8 mouse cellular contexts compared by ENCODE assay signal in genomic region chr4:128610706-128611105, GRCm38 (mm10). TPM values are rescaled to one million over a fixed set of nuclear protein-coding genes. Genes with fewer than 3 reads are reported as not detected.
DNase-seq lines count a peak whose midpoint lies in the region; ATAC-seq and TF ChIP-seq lines count a peak whose summit lies in the region.

No protein-coding gene starts in this region.

- no peak for TF ChIP-seq POLR2A in thymus, adult 2 months (IDR thresholded peaks at IDR 0.05; ENCODE audit: control insufficient read depth, extremely low read depth, insufficient read depth, low read length, poor library complexity)

- H3K9ac ChIP-seq in hindbrain, embryonic 11.5 days (ENCODE audit: low read depth, low read length) = no peak overlapping the region
- no peak overlapping the region for H3K9ac ChIP-seq in forebrain, postnatal 0 days

- no peak overlapping the region for H3K4me2 ChIP-seq in hindbrain, embryonic 11.5 days (replicated peaks; ENCODE audit: low read depth, low read length)
- H3K4me2 ChIP-seq in forebrain, postnatal 0 days (ENCODE audit: low read depth) = peak overlapping the region; percentile 76

- peaks cover 18% of the 10 kb centered on the region for H3K4me1 ChIP-seq in hindbrain, embryonic 10.5 days (replicated peaks)
- H3K4me1 ChIP-seq in hindbrain, embryonic 11.5 days (replicated peaks; ENCODE audit: control insufficient read depth, insufficient read depth, low read length) = no peaks in the 10 kb centered on the region
- peaks cover 8% of the 10 kb centered on the region for H3K4me1 ChIP-seq in forebrain, postnatal 0 days (ENCODE audit: insufficient read depth)
- peaks cover 25% of the 10 kb centered on the region for H3K4me1 ChIP-seq in midbrain, embryonic 10.5 days
- H3K4me1 ChIP-seq in thymus, adult 2 months (replicated peaks; ENCODE audit: control insufficient read depth, insufficient read depth, low read length) = peaks cover 20% of the 10 kb centered on the region

- DNase-seq in hindbrain, embryonic 10.5 days (ENCODE audit: low spot score) = no peak
- no peak for DNase-seq in hindbrain, embryonic 11.5 days (ENCODE audit: low spot score)
- peak; percentile 5 for DNase-seq in R1 (ENCODE audit: low read depth, low spot score)
- DNase-seq in forebrain, postnatal 0 days = peak; percentile 5
- no peak for DNase-seq in midbrain, embryonic 10.5 days (ENCODE audit: low spot score)
- no peak for DNase-seq in left cerebral cortex, adult 9 months (ENCODE audit: low spot score in 2 of 2)
- no peak for DNase-seq in thymus, adult 2 months
- no peak for DNase-seq in frontal cortex, postnatal 14 days (ENCODE audit: low spot score in 2 of 2)

- peak overlapping the region; percentile 86 for H3K4me3 ChIP-seq in hindbrain, embryonic 10.5 days
- H3K4me3 ChIP-seq in hindbrain, embryonic 11.5 days (ENCODE audit: low read depth, low read length) = no peak overlapping the region; the same call in 1 of the 2 replicates
- peak overlapping the region; percentile 53; the same call in 1 of the 2 replicates for H3K4me3 ChIP-seq in forebrain, postnatal 0 days (ENCODE audit: low read depth, low read length)
- peak overlapping the region; percentile 76 for H3K4me3 ChIP-seq in midbrain, embryonic 10.5 days
- H3K4me3 ChIP-seq in thymus, adult 2 months (ENCODE audit: control insufficient read depth, insufficient read depth, low read length) = no peak overlapping the region

- peaks cover 4% of the 10 kb centered on the region; the same call in 1 of the 2 replicates for H3K36me3 ChIP-seq in hindbrain, embryonic 10.5 days
- no peaks in the 10 kb centered on the region for H3K36me3 ChIP-seq in hindbrain, embryonic 11.5 days (ENCODE audit: control insufficient read depth, insufficient read depth, low read length)
- H3K36me3 ChIP-seq in forebrain, postnatal 0 days (ENCODE audit: insufficient read depth) = no peaks in the 10 kb centered on the region
- H3K36me3 ChIP-seq in midbrain, embryonic 10.5 days = no peaks in the 10 kb centered on the region; the same call in 1 of the 2 replicates
- no peaks in the 10 kb centered on the region for H3K36me3 ChIP-seq in thymus, adult 2 months (ENCODE audit: control insufficient read depth, insufficient read depth, low read length)

- H3K27ac ChIP-seq in hindbrain, embryonic 10.5 days = 0 out of 2 replicates have a peak overlapping the region, but pooled peaks have one; percentile 89
- H3K27ac ChIP-seq in hindbrain, embryonic 11.5 days (ENCODE audit: low read depth, low read length) = no peak overlapping the region
- H3K27ac ChIP-seq in forebrain, postnatal 0 days (ENCODE audit: low read depth, low read length) = no peak overlapping the region
- H3K27ac ChIP-seq in midbrain, embryonic 10.5 days (replicated peaks) = peak overlapping the region; percentile 42; the same call in 1 of the 2 replicates
- no peak overlapping the region for H3K27ac ChIP-seq in thymus, adult 2 months (ENCODE audit: control insufficient read depth, insufficient read depth, low read length)

- no peaks in the 10 kb centered on the region for H3K9me3 ChIP-seq in hindbrain, embryonic 10.5 days
- no peaks in the 10 kb centered on the region for H3K9me3 ChIP-seq in hindbrain, embryonic 11.5 days (ENCODE audit: control insufficient read depth, low read length)
- H3K9me3 ChIP-seq in forebrain, postnatal 0 days (ENCODE audit: low read length) = no peaks in the 10 kb centered on the region
- H3K9me3 ChIP-seq in midbrain, embryonic 10.5 days (replicated peaks) = no peaks in the 10 kb centered on the region

- H3K27me3 ChIP-seq in hindbrain, embryonic 10.5 days (ENCODE audit: insufficient read depth, poor library complexity, severe bottlenecking) = peaks cover 3% of the 10 kb centered on the region; the same call in 1 of the 2 replicates
- no peaks in the 10 kb centered on the region for H3K27me3 ChIP-seq in hindbrain, embryonic 11.5 days (ENCODE audit: control insufficient read depth, insufficient read depth, low read length)
- H3K27me3 ChIP-seq in forebrain, postnatal 0 days (ENCODE audit: insufficient read depth, low read length) = no peaks in the 10 kb centered on the region
- H3K27me3 ChIP-seq in midbrain, embryonic 10.5 days (ENCODE audit: low read depth, poor library complexity, severe bottlenecking) = 0 out of 2 replicates have a peak, but pooled peaks cover 6% of the 10 kb centered on the region
- H3K27me3 ChIP-seq in thymus, adult 2 months (ENCODE audit: control insufficient read depth, insufficient read depth, low read length) = no peaks in the 10 kb centered on the region

- ATAC-seq in hindbrain, embryonic 11.5 days (ENCODE audit: low FRiP score) = no peak
- ATAC-seq in forebrain, postnatal 0 days = no peak

- WGBS in hindbrain, embryonic 10.5 days = 35% methylated on average over 10 of the region's 10 CpGs
- WGBS in hindbrain, embryonic 11.5 days = 34% methylated on average over 10 of the region's 10 CpGs
- 26% methylated on average over 10 of the region's 10 CpGs for WGBS in forebrain, postnatal 0 days
- 31% methylated on average over 10 of the region's 10 CpGs for WGBS in midbrain, embryonic 10.5 days
- 63% methylated on average over 10 of the region's 10 CpGs for WGBS in thymus, adult 2 months

- TF ChIP-seq CTCF in forebrain, postnatal 0 days (IDR thresholded peaks at IDR 0.05; ENCODE audit: low read depth) = no peak
- TF ChIP-seq CTCF in thymus, adult 2 months (IDR thresholded peaks at IDR 0.05; ENCODE audit: borderline replicate concordance, control insufficient read depth, extremely low read depth, insufficient read depth, low read length, poor library complexity) = no peak

RNA-seq across cellular contexts. Expression of gene Zscan20, which starts 0.8 kb away (rescaled TPM):
- 5.7 and 6.3 TPM in 2 replicates for polyA plus RNA-seq in hindbrain, embryonic 10.5 days (2016; fragmentation: Nextera tagmentation; extraction: Ambion mirVana)
- 4.3 and 4.4 TPM in 2 replicates for polyA plus RNA-seq in hindbrain, embryonic 11.5 days (2014; fragmentation: Nextera tagmentation; extraction: Ambion mirVana)
- total RNA-seq in forebrain, postnatal 0 days (2014; rRNA removed) = 6.5 and 7.6 TPM in 2 replicates
- polyA plus RNA-seq in forebrain, postnatal 0 days (2015; fragmentation: Nextera tagmentation; extraction: Ambion mirVana) = 1.0 and 1.4 TPM in 2 replicates
- 6.1 and 8.2 TPM in 2 replicates for polyA plus RNA-seq in midbrain, embryonic 10.5 days (2016; fragmentation: Nextera tagmentation; extraction: Ambion mirVana)
- 7.7 and 9.4 TPM in 2 replicates for polyA plus RNA-seq in thymus, adult 2 months (2012; rRNA removed)

RNA-seq across cellular contexts. Expression of gene Tlr12, which starts 7.7 kb away (rescaled TPM):
- 0.67 and 0.96 TPM in 2 replicates for polyA plus RNA-seq in hindbrain, embryonic 10.5 days (2016; fragmentation: Nextera tagmentation; extraction: Ambion mirVana)
- polyA plus RNA-seq in hindbrain, embryonic 11.5 days (2014; fragmentation: Nextera tagmentation; extraction: Ambion mirVana) = 0.13 and 0.20 TPM in 2 replicates
- 1.2 and 1.6 TPM in 2 replicates for total RNA-seq in forebrain, postnatal 0 days (2014; rRNA removed)
- 1.2 and 1.3 TPM in 2 replicates for polyA plus RNA-seq in forebrain, postnatal 0 days (2015; fragmentation: Nextera tagmentation; extraction: Ambion mirVana)
- polyA plus RNA-seq in midbrain, embryonic 10.5 days (2016; fragmentation: Nextera tagmentation; extraction: Ambion mirVana) = 0.72 and 0.80 TPM in 2 replicates
- 42.8 and 46.6 TPM in 2 replicates for polyA plus RNA-seq in thymus, adult 2 months (2012; rRNA removed)

RNA-seq across cellular contexts. Expression of gene Phc2, which starts 43.8 kb away (rescaled TPM):
- polyA plus RNA-seq in hindbrain, embryonic 10.5 days (2016; fragmentation: Nextera tagmentation; extraction: Ambion mirVana) = 41.9 and 62.2 TPM in 2 replicates
- polyA plus RNA-seq in hindbrain, embryonic 11.5 days (2014; fragmentation: Nextera tagmentation; extraction: Ambion mirVana) = 46.8 and 92.2 TPM in 2 replicates
- 78.3 and 93.2 TPM in 2 replicates for total RNA-seq in forebrain, postnatal 0 days (2014; rRNA removed)
- 52.4 and 56.3 TPM in 2 replicates for polyA plus RNA-seq in forebrain, postnatal 0 days (2015; fragmentation: Nextera tagmentation; extraction: Ambion mirVana)
- 20.8 and 30.0 TPM in 2 replicates for polyA plus RNA-seq in midbrain, embryonic 10.5 days (2016; fragmentation: Nextera tagmentation; extraction: Ambion mirVana)
- polyA plus RNA-seq in thymus, adult 2 months (2012; rRNA removed) = 139 and 149 TPM in 2 replicates

Comparison
In these comparisons a context has a peak if more than half of its experiments do, and no peak if none do; other contexts are left out.
1. H3K27ac ChIP-seq: peak in hindbrain, embryonic 10.5 days (single experiment) and midbrain, embryonic 10.5 days (single experiment); none in hindbrain, embryonic 11.5 days (single experiment), forebrain, postnatal 0 days (single experiment) and thymus, adult 2 months (single experiment).
2. H3K4me3 ChIP-seq: peak in hindbrain, embryonic 10.5 days (single experiment), forebrain, postnatal 0 days (single experiment) and midbrain, embryonic 10.5 days (single experiment); none in hindbrain, embryonic 11.5 days (single experiment) and thymus, adult 2 months (single experiment).
3. DNase-seq: peak in R1 (single experiment) and forebrain, postnatal 0 days (single experiment); none in hindbrain, embryonic 10.5 days (single experiment), hindbrain, embryonic 11.5 days (single experiment), midbrain, embryonic 10.5 days (single experiment), left cerebral cortex, adult 9 months (0 of 2), thymus, adult 2 months (single experiment) and frontal cortex, postnatal 14 days (0 of 2).
4. RNA of gene Tlr12, which starts 7.7 kb away (polyA plus RNA-seq): 42.8 to 46.6 TPM in thymus, adult 2 months; 1.2 to 1.3 TPM in forebrain, postnatal 0 days, 0.72 to 0.80 TPM in midbrain, embryonic 10.5 days, 0.67 to 0.96 TPM in hindbrain, embryonic 10.5 days and 0.13 to 0.20 TPM in hindbrain, embryonic 11.5 days; every median in the first group is over 10 times any median in the second.